ENCODE assay signal across 14 mouse cellular contexts in genomic region chr4:97394697-97395280, GRCm38 (mm10).
"Had no signal": no experiment of that assay in that cellular context is flagged by ENCODE, and none has a peak within 500 bp of the region (broad histone marks: within the 10 kb centered on the region; RNA-seq: fewer than 3 reads in every experiment).

No protein-coding gene starts in this region.

- H3K9ac ChIP-seq: limb, embryonic 15.5 days; liver, embryonic 14.5 days; liver, postnatal 0 days had no signal

- H3K4me3 ChIP-seq: limb, embryonic 15.5 days had no signal

- H3K4me2 ChIP-seq: limb, embryonic 15.5 days; liver, embryonic 11.5 days; midbrain, embryonic 11.5 days had no signal

- ATAC-seq: inflammation-experienced regulatory T-cells, adult 6 months; intestine, embryonic 16.5 days; liver, postnatal 0 days had no signal

- H3K36me3 ChIP-seq: limb, embryonic 15.5 days had no signal

- DNase-seq: kidney, adult 18-20 months; kidney, postnatal 10 days; kidney, postnatal 36 days; layer of hippocampus, adult 9-11 months; liver, postnatal 0 days; lung, postnatal 36 days; midbrain, embryonic 14.5 days; thymus, postnatal 25 days had no signal

- H3K27me3 ChIP-seq: limb, embryonic 15.5 days had no signal

- H3K9me3 ChIP-seq: limb, embryonic 15.5 days had no signal

- H3K4me1 ChIP-seq: limb, embryonic 15.5 days had no signal

- H3K27ac ChIP-seq: limb, embryonic 15.5 days; liver, embryonic 14.5 days had no signal
